In genomic region chr3:90079763-90080497, GRCm38 (mm10) we compare ENCODE assay signal across 8 mouse cellular contexts. TPM values are rescaled to one million over a fixed set of nuclear protein-coding genes. Genes with fewer than 3 reads are reported as not detected.
DNase-seq lines count a peak whose midpoint lies in the region; ATAC-seq and TF ChIP-seq lines count a peak whose summit lies in the region.

No protein-coding gene starts in this region.

- no peaks in the 10 kb centered on the region for H3K27me3 ChIP-seq in E14TG2a.4 (ENCODE audit: insufficient read depth, low read length)
- no peaks in the 10 kb centered on the region for H3K27me3 ChIP-seq in heart, embryonic 14.5 days (ENCODE audit: control insufficient read depth, insufficient read depth, low read length)
- no peaks in the 10 kb centered on the region for H3K27me3 ChIP-seq in kidney, postnatal 0 days (ENCODE audit: insufficient read depth, low read length)
- H3K27me3 ChIP-seq in liver, postnatal 0 days (ENCODE audit: insufficient read depth, low read length), result no peaks in the 10 kb centered on the region
- H3K27me3 ChIP-seq in neural tube, embryonic 12.5 days (replicated peaks), result no peaks in the 10 kb centered on the region
- no peaks in the 10 kb centered on the region for H3K27me3 ChIP-seq in testis, adult 2 months (ENCODE audit: control insufficient read depth, insufficient read depth, low read length)

- peaks cover 39% of the 10 kb centered on the region for H3K36me3 ChIP-seq in E14TG2a.4 (ENCODE audit: insufficient read depth, low read length)
- no peaks in the 10 kb centered on the region for H3K36me3 ChIP-seq in heart, embryonic 14.5 days (ENCODE audit: control insufficient read depth, insufficient read depth, low read length)
- no peaks in the 10 kb centered on the region for H3K36me3 ChIP-seq in kidney, postnatal 0 days (ENCODE audit: insufficient read depth, low read length)
- no peaks in the 10 kb centered on the region for H3K36me3 ChIP-seq in liver, postnatal 0 days (replicated peaks; ENCODE audit: insufficient read depth, low read length)
- no peaks in the 10 kb centered on the region for H3K36me3 ChIP-seq in neural tube, embryonic 12.5 days
- no peaks in the 10 kb centered on the region for H3K36me3 ChIP-seq in testis, adult 2 months (ENCODE audit: control insufficient read depth, insufficient read depth, low read length)

- peak overlapping the region; percentile 95 to 99 for H3K27ac ChIP-seq in heart, embryonic 14.5 days (replicated peaks in 1 of 2; ENCODE audit: control insufficient read depth in 1 of 2, insufficient read depth in 1 of 2, low read depth in 2 of 2, low read length in 2 of 2)
- peak overlapping the region; percentile 99 for H3K27ac ChIP-seq in kidney, postnatal 0 days
- peak overlapping the region; percentile 99 for H3K27ac ChIP-seq in liver, postnatal 0 days (ENCODE audit: low read depth)
- peak overlapping the region; percentile 79 for H3K27ac ChIP-seq in neural tube, embryonic 12.5 days
- H3K27ac ChIP-seq in testis, adult 2 months (ENCODE audit: control insufficient read depth, insufficient read depth, low read depth, low read length), result peak overlapping the region; percentile 85

- peaks cover 74% of the 10 kb centered on the region for H3K4me1 ChIP-seq in E14TG2a.4 (replicated peaks; ENCODE audit: low read depth, low read length)
- H3K4me1 ChIP-seq in heart, embryonic 14.5 days (ENCODE audit: control insufficient read depth in 2 of 2, insufficient read depth in 2 of 2, low read length in 2 of 2), result peaks cover 28 to 53% of the 10 kb centered on the region in 2 experiments
- peaks cover 40% of the 10 kb centered on the region for H3K4me1 ChIP-seq in kidney, postnatal 0 days (replicated peaks; ENCODE audit: insufficient read depth, low read length)
- H3K4me1 ChIP-seq in liver, postnatal 0 days (ENCODE audit: insufficient read depth), result peaks cover 46% of the 10 kb centered on the region
- H3K4me1 ChIP-seq in neural tube, embryonic 12.5 days, result peaks cover 31% of the 10 kb centered on the region
- peaks cover 9% of the 10 kb centered on the region for H3K4me1 ChIP-seq in testis, adult 2 months (ENCODE audit: control insufficient read depth, insufficient read depth, low read length)

- ATAC-seq in heart, embryonic 14.5 days (ENCODE audit: insufficient number of reproducible peaks, insufficient read depth, low FRiP score, low read depth), result peak; percentile 62
- peak; percentile 52 for ATAC-seq in kidney, postnatal 0 days (replicated peaks; ENCODE audit: low FRiP score, low read depth)
- ATAC-seq in liver, postnatal 0 days, result peak; percentile 44
- peak; percentile 70 for ATAC-seq in neural tube, embryonic 12.5 days (ENCODE audit: low FRiP score, low read depth)

- WGBS in heart, embryonic 14.5 days, result under 1% methylated on average over 51 of the region's 53 CpGs
- WGBS in kidney, postnatal 0 days, result under 1% methylated on average over 53 of the region's 53 CpGs
- WGBS in liver, postnatal 0 days (ENCODE audit: insufficient replicate concordance), result under 1% methylated on average over 53 of the region's 53 CpGs
- under 1% methylated on average over 53 of the region's 53 CpGs for WGBS in neural tube, embryonic 12.5 days

- peak overlapping the region; percentile 80 for H3K4me2 ChIP-seq in heart, embryonic 14.5 days (ENCODE audit: low read length)
- peak overlapping the region; percentile 68 for H3K4me2 ChIP-seq in kidney, postnatal 0 days (ENCODE audit: low read length)
- H3K4me2 ChIP-seq in liver, postnatal 0 days (ENCODE audit: low read depth, low read length), result peak overlapping the region; percentile 95
- H3K4me2 ChIP-seq in neural tube, embryonic 12.5 days (replicated peaks), result peak overlapping the region; percentile 89

- peak overlapping the region; percentile 94 for H3K9ac ChIP-seq in heart, embryonic 14.5 days (ENCODE audit: low read length)
- peak overlapping the region; percentile 84 for H3K9ac ChIP-seq in kidney, postnatal 0 days (ENCODE audit: low read depth, low read length)
- peak overlapping the region; percentile 91 for H3K9ac ChIP-seq in liver, postnatal 0 days (replicated peaks)
- peak overlapping the region; percentile 83 for H3K9ac ChIP-seq in neural tube, embryonic 12.5 days

- TF ChIP-seq CTCF in E14TG2a.4 (conservative IDR thresholded peaks at IDR 0.05; ENCODE audit: low read length), result no peak
- TF ChIP-seq CTCF in kidney, postnatal 0 days (IDR thresholded peaks at IDR 0.05; ENCODE audit: low read depth), result no peak
- peak; percentile 2; the same call in 1 of the 2 replicates for TF ChIP-seq CTCF in liver, postnatal 0 days (IDR thresholded peaks at IDR 0.05; ENCODE audit: low read depth)
- TF ChIP-seq CTCF in testis, adult 2 months (IDR thresholded peaks at IDR 0.05; ENCODE audit: control insufficient read depth, insufficient read depth, insufficient replicate concordance, low read depth, low read length), result no peak

- no peaks in the 10 kb centered on the region for H3K9me3 ChIP-seq in E14TG2a.4 (ENCODE audit: low read length)
- H3K9me3 ChIP-seq in heart, embryonic 14.5 days (ENCODE audit: control insufficient read depth, low read length), result no peaks in the 10 kb centered on the region
- H3K9me3 ChIP-seq in kidney, postnatal 0 days (replicated peaks; ENCODE audit: low read length), result no peaks in the 10 kb centered on the region
- H3K9me3 ChIP-seq in liver, postnatal 0 days (ENCODE audit: low read length), result no peaks in the 10 kb centered on the region
- no peaks in the 10 kb centered on the region for H3K9me3 ChIP-seq in neural tube, embryonic 12.5 days

- peak; percentile 46 for DNase-seq in c-Kit-negative CD71-positive TER-119-positive erythroid progenitor cells, embryonic 14.5 days (ENCODE audit: low read depth, low spot score)
- DNase-seq in fibroblast of lung, adult 2 months (ENCODE audit: low read depth), result peak; percentile 27
- peak; percentile 87 for DNase-seq in kidney, postnatal 0 days (ENCODE audit: low spot score)
- peak; percentile 77 for DNase-seq in liver, postnatal 0 days

- peak overlapping the region; percentile 96 for H3K4me3 ChIP-seq in E14TG2a.4 (replicated peaks; ENCODE audit: low read length)
- peak overlapping the region; percentile 85 to 95 for H3K4me3 ChIP-seq in heart, embryonic 14.5 days (ENCODE audit: control insufficient read depth in 1 of 2, insufficient read depth in 1 of 2, low read depth in 1 of 2, low read length in 2 of 2)
- peak overlapping the region; percentile 89 for H3K4me3 ChIP-seq in kidney, postnatal 0 days (replicated peaks; ENCODE audit: low read depth, low read length)
- H3K4me3 ChIP-seq in liver, postnatal 0 days (ENCODE audit: low read depth, low read length), result peak overlapping the region; percentile 91
- peak overlapping the region; percentile 81 for H3K4me3 ChIP-seq in neural tube, embryonic 12.5 days
- H3K4me3 ChIP-seq in testis, adult 2 months (ENCODE audit: control insufficient read depth, low read depth, low read length), result peak overlapping the region; percentile 91

- peak; percentile 58 for TF ChIP-seq POLR2A in testis, adult 2 months (IDR thresholded peaks at IDR 0.05; ENCODE audit: control insufficient read depth, low read depth, low read length)

- no peak for TF ChIP-seq EP300 in liver, postnatal 0 days (IDR thresholded peaks at IDR 0.05; ENCODE audit: low read depth)

RNA-seq across cellular contexts. Expression of gene Tpm3, which starts 7.5 kb away (rescaled TPM):
- polyA plus RNA-seq in heart, embryonic 14.5 days (2014; fragmentation: Nextera tagmentation; extraction: Ambion mirVana), result 236 and 242 TPM in 2 replicates
- polyA plus RNA-seq in kidney, postnatal 0 days (2015; fragmentation: Nextera tagmentation; extraction: Ambion mirVana), result 352 and 403 TPM in 2 replicates
- 156 and 162 TPM in 2 replicates for polyA plus RNA-seq in liver, postnatal 0 days (2015; fragmentation: Nextera tagmentation; extraction: Ambion mirVana)
- 464 and 470 TPM in 2 replicates for polyA plus RNA-seq in neural tube, embryonic 12.5 days (2016; fragmentation: Nextera tagmentation; extraction: Ambion mirVana)
- polyA plus RNA-seq in testis, adult 2 months (2012; rRNA removed), result 59.5 and 61.4 TPM in 2 replicates

RNA-seq across cellular contexts. Expression of gene Nup210l, which starts 24.0 kb away (rescaled TPM):
- polyA plus RNA-seq in heart, embryonic 14.5 days (2014; fragmentation: Nextera tagmentation; extraction: Ambion mirVana), result 0.24 and 0.43 TPM in 2 replicates
- polyA plus RNA-seq in kidney, postnatal 0 days (2015; fragmentation: Nextera tagmentation; extraction: Ambion mirVana), result 0.08 and 0.12 TPM in 2 replicates
- polyA plus RNA-seq in liver, postnatal 0 days (2015; fragmentation: Nextera tagmentation; extraction: Ambion mirVana), result 0.02 and 0.04 TPM in 2 replicates
- 0.40 and 0.46 TPM in 2 replicates for polyA plus RNA-seq in neural tube, embryonic 12.5 days (2016; fragmentation: Nextera tagmentation; extraction: Ambion mirVana)
- polyA plus RNA-seq in testis, adult 2 months (2012; rRNA removed), result 49.0 and 55.5 TPM in 2 replicates

RNA-seq across cellular contexts. Expression of gene Ubap2l, which starts 27.5 kb away (rescaled TPM):
- polyA plus RNA-seq in heart, embryonic 14.5 days (2014; fragmentation: Nextera tagmentation; extraction: Ambion mirVana), result 154 and 173 TPM in 2 replicates
- polyA plus RNA-seq in kidney, postnatal 0 days (2015; fragmentation: Nextera tagmentation; extraction: Ambion mirVana), result 150 TPM in 2 replicates
- 57.4 TPM in 2 replicates for polyA plus RNA-seq in liver, postnatal 0 days (2015; fragmentation: Nextera tagmentation; extraction: Ambion mirVana)
- polyA plus RNA-seq in neural tube, embryonic 12.5 days (2016; fragmentation: Nextera tagmentation; extraction: Ambion mirVana), result 184 and 186 TPM in 2 replicates
- polyA plus RNA-seq in testis, adult 2 months (2012; rRNA removed), result 200 and 234 TPM in 2 replicates

RNA-seq across cellular contexts. Expression of gene 4933434E20Rik, which starts 28.5 kb away (rescaled TPM):
- 146 and 162 TPM in 2 replicates for polyA plus RNA-seq in heart, embryonic 14.5 days (2014; fragmentation: Nextera tagmentation; extraction: Ambion mirVana)
- polyA plus RNA-seq in kidney, postnatal 0 days (2015; fragmentation: Nextera tagmentation; extraction: Ambion mirVana), result 166 and 177 TPM in 2 replicates
- 64.6 and 66.7 TPM in 2 replicates for polyA plus RNA-seq in liver, postnatal 0 days (2015; fragmentation: Nextera tagmentation; extraction: Ambion mirVana)
- 201 and 218 TPM in 2 replicates for polyA plus RNA-seq in neural tube, embryonic 12.5 days (2016; fragmentation: Nextera tagmentation; extraction: Ambion mirVana)
- polyA plus RNA-seq in testis, adult 2 months (2012; rRNA removed), result 122 and 133 TPM in 2 replicates

Comparison
In these comparisons a context has a peak if more than half of its experiments do, and no peak if none do; other contexts are left out.
1. Peak in every context shown above with its lines: DNase-seq, ATAC-seq, H3K4me3 ChIP-seq and H3K27ac ChIP-seq.
2. DNase-seq: peak in every context shown above with its lines; median percentile 87 in kidney, postnatal 0 days; 77 in liver, postnatal 0 days; 46 in c-Kit-negative CD71-positive TER-119-positive erythroid progenitor cells, embryonic 14.5 days; 27 in fibroblast of lung, adult 2 months.
3. RNA of gene Nup210l, which starts 24.0 kb away (polyA plus RNA-seq): 49.0 to 55.5 TPM in testis, adult 2 months; 0.40 to 0.46 TPM in neural tube, embryonic 12.5 days, 0.24 to 0.43 TPM in heart, embryonic 14.5 days, 0.08 to 0.12 TPM in kidney, postnatal 0 days and 0.02 to 0.04 TPM in liver, postnatal 0 days; every median in the first group is over 10 times any median in the second.